Mouse (Mus musculus) gastrocnemius, adult 2 months (tissue): ENCODE results near the gene Sgip1. TPM values are rescaled to one million over a fixed set of nuclear protein-coding genes. Genes with fewer than 3 reads are reported as not detected.
A peak's percentile ranks its signal among the peaks of the same experiment; 100 is the strongest.

Source experiments
- DNase-seq: peaks from one replicate; pipeline ENCODE4 v3.0.0; 2022
- H3K27ac ChIP-seq: fragments of 200-600 bp; 2 replicates; pipeline ENCODE4 v1.8.1; 2022; ENCODE audit warnings: mild to moderate bottlenecking
- H3K4me3 ChIP-seq: fragments of 200-600 bp; 2 replicates; pipeline ENCODE4 v1.8.1; 2022; ENCODE audit warnings: mild to moderate bottlenecking, moderate library complexity
- CTCF ChIP-seq: fragments of 200-600 bp; IDR thresholded peaks from 2 replicates; pipeline ENCODE4 v1.8.1; 2022; ENCODE audit warnings: antibody characterized with exemption, mild to moderate bottlenecking, moderate library complexity
- intact Hi-C: fragments of 180-260 bp; cut with DNase I; formaldehyde crosslinking; loops from one replicate; pipeline ENCODE4 v1.15.1; 2025
- total RNA-seq, 2 experiments: library from RNA; stranded (reverse); gene quantifications; 2 replicates each; pipeline ENCODE4 v1.2.3; 2021

Sgip1 gene
- total RNA-seq, 2 experiments from 2014 or later = 1.8 to 2.4 TPM

DNA sequence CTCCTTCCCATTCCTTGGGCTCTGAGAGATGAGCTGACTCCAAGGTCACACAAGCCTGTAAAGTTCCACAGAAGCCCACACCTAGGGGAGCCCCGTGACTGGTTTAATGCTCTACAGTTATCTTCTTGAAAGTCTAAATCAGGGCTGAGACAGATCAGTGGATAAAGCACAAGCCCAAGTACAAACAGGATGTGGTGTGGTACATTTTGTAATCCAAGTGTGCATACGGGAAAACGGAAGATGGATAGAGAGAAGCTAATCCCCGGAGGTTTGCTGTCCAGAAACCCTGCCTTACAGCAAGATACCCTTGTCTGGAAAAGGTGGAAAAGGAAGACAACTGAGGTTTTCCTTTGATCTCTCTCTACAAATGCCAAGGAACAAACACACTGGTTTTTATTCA is 44.1 kb downstream of the Sgip1 start:
- Histone ChIP-seq H3K27ac (no peak overlapping the region), H3K4me3 (no peak overlapping the region)
- no peak for DNase-seq
- no peak for TF ChIP-seq CTCF
- intact Hi-C loops = no loop called here

DNA sequence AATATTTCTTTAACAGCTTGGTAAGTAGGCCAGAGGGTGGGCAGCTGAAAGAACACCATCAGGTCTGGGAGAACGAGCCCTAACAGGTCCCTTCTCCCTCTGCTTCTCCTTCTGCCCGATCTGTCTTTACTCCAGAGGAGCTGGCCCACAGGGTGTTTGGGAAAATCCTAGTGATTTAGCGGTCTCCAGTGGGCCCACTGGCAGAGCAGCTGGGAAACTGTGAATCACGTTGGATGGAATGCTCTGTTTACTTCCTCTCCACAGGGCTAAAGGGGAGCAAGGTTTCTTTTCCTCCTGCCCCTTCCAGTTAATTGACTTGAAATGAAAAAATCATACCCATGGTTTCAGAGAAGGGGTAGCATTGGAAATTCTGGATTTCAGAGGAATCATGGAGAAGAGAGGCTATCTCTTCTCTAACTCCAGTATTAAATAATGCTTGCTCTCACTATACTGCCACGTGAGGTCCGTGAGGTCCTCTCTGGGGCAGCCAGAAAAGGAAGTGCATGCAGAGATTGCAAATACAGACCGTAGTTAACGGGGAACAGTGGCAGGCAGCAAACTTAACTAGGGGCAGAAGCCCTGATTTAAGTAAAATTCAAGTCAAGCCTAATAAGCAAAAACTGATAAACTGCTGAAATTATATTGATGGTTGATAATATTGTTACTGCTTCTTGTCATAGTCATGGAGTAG is 51.1 kb downstream of the Sgip1 start:
- Histone ChIP-seq H3K27ac (peak overlapping the region; percentile 81), H3K4me3 (no peak overlapping the region)
- TF ChIP-seq CTCF = no peak
- intact Hi-C loops = no loop called here
- peak; percentile 71 for DNase-seq

DNA sequence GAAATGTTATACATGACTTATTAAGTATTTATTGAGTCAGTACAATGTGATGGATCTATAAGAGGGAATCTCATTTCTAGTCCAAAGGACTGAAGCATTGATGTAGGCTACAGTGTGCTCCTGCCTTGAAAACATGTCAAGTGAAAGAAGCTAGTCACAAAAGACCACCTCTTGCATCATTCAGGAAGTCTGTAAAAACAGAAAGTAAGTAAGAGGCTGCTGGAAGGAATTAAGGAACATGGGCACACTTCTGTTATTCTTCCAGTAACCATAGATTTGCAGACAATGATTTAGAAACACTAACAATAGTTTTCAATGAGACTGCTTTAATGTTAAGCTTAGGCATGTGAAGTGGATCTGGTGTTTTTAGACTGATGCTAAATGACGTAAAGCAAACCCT is 60.4 kb downstream of the Sgip1 start:
- Histone ChIP-seq H3K27ac (no peak overlapping the region), H3K4me3 (no peak overlapping the region)
- intact Hi-C loops = no loop called here
- TF ChIP-seq CTCF = no peak
- no peak for DNase-seq

DNA sequence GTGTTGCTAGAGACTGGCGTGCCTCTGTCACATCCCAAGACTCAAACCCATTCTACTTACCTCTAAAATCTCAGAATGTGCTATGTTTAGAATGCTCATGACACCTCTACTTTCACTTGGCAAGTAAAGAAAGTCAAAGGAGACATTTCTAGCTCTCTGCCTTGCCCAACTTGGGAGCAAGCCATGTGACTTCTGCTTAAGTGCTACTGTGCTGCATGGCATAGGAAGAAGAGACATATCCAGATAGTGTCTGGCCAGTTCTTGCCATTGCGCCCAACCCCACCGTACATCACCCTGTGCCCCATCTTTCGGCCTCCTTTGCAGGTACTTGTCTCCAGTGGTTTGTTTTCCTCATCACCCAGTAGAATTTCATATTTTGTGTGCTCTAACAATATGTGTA is 60.8 kb downstream of the Sgip1 start:
- Histone ChIP-seq H3K27ac (no peak overlapping the region), H3K4me3 (no peak overlapping the region)
- intact Hi-C loops = no loop called here
- no peak for TF ChIP-seq CTCF
- DNase-seq = no peak

DNA sequence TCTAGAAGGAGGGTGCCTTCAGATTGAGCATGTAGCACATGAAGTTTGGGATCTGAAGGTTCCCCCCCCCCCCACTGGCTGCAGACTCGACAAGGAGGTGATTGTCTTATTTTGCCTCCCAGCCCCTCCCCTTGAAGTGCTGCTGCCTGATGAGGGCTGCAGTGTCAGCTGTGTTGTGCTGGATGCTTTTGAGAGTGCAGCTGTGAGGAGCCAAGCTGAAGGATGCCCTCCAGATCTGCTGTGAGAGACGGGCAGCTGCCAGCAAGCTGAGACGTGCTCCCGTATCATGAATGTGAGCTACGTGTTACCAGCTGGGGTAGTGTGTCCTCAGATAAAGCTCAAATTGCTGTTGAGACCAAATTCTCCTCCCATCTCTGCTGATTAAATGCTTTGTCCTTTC is 63.5 kb downstream of the Sgip1 start:
- intact Hi-C loops = no loop called here
- Histone ChIP-seq H3K4me3 (no peak overlapping the region), H3K27ac (no peak overlapping the region)
- no peak for DNase-seq
- TF ChIP-seq CTCF = no peak

DNA sequence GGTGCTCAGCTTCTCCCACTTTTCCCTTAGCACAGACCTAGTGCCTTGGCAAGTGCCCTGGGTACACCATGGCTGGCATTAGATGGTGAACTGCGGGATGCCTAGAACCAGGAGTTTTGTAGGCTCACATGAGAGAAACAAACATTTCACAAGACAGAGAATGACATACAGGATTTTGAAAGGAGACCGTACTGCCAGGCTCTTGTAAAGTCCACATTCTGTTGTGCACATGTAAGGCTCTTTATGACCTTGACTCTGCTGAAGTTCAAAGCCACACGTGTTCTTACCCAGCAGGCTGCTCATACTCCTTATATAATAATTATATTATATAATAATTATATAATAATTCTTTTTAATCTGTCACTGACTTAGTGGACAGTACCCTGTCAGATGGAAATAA is 65.9 kb downstream of the Sgip1 start:
- H3K27ac ChIP-seq = no peak overlapping the region
- intact Hi-C loops = no loop called here

DNA sequence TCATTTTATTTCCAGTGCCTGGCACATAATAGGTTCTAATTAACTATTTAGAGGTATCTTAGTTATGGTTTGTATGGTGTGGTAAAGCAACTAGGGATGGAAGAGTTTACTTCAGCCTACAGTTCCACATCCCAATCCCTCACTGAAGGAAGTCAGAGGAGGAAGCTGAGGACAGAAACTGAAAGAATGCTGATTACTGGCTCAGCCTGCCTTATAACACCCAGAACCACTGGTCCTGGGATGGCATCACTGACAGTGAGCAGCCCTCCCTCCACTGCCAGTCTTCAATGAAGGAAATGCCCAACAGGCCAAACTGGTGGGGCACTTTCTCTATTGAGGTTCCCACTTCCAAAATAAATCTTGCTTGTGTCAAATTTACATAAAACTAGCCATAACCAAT is 67.2 kb downstream of the Sgip1 start:
- intact Hi-C loops = no loop called here
- no peak overlapping the region for H3K4me3 ChIP-seq
- no peak for DNase-seq
- H3K27ac ChIP-seq = no peak overlapping the region
- TF ChIP-seq CTCF = no peak

More for the DNA sequence above, 65.9 kb downstream of the Sgip1 start:
- TF ChIP-seq CTCF = no peak
- no peak for DNase-seq
- H3K4me3 ChIP-seq = no peak overlapping the region

DNA sequence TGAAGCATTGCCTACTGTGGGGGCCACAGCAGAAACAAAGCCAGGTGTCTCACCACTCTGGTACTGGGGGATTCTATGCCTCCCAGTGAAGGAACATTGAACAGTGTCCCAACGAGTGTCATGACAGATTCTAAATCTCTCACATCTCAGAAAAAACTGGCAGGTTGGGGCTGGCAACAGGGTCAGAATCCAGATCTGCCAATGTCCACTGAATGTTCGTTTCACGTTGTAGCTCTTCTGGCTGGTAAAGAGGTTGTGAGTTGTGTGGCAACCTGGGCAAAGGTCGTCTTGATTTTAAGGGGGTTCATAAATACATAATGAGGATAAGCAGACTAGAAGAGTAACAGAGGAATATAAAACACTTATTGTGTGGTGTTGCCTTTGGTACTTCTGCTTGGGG is 68.2 kb downstream of the Sgip1 start:
- intact Hi-C loops = no loop called here
- no peak for DNase-seq
- no peak overlapping the region for H3K27ac ChIP-seq
- H3K4me3 ChIP-seq = no peak overlapping the region
- no peak for TF ChIP-seq CTCF

DNA sequence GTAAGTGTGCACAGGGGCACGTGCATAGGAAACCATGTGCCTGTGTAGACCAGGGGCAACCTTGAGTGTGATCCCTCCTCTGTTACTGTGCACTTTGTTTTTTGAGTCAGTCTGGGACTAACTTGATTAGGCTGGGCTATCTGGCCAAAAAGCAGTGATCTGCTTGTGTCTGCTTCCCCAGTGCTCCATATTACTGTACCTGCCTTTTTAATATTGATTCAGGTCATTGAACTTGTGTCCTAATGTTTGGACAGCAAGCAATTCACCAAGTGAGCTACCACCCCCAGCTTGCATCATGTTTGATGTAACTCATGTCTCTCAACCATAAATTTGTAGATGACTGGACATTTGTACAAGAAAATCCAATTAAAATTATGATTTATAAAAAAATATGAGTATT is 69.2 kb downstream of the Sgip1 start:
- no peak overlapping the region for H3K27ac ChIP-seq
- TF ChIP-seq CTCF = no peak
- no peak overlapping the region for H3K4me3 ChIP-seq
- intact Hi-C loops = no loop called here
- no peak for DNase-seq

DNA sequence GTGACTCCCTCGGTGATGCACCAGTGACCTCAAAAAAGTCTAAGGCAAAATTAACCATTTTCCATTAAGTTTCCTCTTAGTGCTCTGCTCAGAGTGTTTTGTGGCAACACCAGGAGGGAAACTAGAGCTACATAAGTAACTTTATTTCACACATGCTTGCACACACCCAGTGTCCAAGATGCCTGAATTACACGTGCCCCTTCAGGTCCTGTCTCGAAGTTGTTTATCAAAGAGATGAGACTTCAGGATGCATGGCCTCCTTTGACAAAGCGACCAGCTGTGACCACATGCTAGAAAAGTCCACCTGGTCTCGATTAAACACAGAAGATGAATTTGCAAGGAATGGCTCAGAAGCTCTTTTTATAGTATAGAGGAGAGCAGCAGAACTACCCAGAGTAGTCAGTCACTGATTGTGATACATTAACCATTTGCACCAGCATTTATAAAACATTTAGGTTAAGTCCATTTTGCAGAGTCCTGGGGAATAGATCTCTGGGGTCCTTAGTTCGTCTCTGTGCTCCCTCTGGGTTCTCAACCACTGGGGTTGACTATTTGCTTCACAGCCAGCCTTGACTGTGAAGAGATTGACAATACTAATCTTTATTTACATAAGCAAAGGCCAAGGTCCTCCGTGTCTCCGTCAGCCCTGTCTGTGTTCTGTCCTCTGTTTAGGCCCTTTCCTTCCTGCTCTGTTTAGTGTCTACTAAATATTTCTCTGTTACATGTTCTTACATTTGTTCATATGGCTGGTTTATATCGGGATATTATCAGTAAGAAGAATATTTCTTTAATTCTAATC is 70.1 kb downstream of the Sgip1 start:
- no peak for TF ChIP-seq CTCF
- H3K4me3 ChIP-seq = no peak overlapping the region
- H3K27ac ChIP-seq = no peak overlapping the region
- intact Hi-C loops = no loop called here
- DNase-seq = no peak

DNA sequence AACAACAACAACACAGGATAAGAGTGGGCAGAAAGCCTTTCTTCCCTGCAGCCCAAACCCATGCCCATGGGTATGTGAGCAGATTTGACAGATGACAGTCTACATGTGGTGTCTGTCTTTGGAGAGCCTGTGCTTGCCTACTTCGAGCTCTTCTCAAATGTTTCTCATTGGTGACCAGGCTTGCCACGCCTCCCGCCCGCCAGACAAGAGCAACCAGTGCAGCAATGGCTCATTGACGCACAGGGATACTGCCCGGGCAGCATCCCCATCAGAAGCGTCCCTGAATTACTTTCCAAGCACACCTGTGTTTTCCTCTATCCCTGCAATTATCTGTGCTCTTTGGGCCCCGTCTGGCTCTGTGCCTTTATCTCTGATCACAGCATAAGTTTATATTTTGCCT is 72.2 kb downstream of the Sgip1 start:
- Histone ChIP-seq H3K4me3 (no peak overlapping the region), H3K27ac (no peak overlapping the region)
- TF ChIP-seq CTCF = no peak
- DNase-seq = no peak
- intact Hi-C loops = no loop called here

DNA sequence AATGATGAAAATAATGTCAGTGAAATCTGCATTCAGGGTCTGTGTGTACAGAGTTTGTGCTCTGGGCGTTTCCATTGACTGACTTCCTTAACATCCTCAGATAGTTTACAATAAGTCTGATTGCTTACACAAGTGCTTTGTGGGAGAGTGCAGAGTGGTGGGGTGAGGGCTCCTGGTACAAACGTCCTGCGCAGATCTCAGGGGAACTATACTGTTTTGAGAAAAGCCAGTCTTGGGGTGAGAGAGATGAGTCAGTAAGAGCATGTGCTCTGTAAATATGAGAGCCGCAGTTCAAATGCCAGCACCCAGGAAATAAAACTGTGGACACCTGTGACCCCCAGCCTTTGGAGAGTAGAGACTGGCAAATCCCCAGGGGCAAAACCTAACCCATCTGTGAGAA is 80.7 kb downstream of the Sgip1 start:
- Histone ChIP-seq H3K27ac (no peak overlapping the region), H3K4me3 (no peak overlapping the region)
- DNase-seq = no peak
- TF ChIP-seq CTCF = no peak
- intact Hi-C loops = no loop called here

DNA sequence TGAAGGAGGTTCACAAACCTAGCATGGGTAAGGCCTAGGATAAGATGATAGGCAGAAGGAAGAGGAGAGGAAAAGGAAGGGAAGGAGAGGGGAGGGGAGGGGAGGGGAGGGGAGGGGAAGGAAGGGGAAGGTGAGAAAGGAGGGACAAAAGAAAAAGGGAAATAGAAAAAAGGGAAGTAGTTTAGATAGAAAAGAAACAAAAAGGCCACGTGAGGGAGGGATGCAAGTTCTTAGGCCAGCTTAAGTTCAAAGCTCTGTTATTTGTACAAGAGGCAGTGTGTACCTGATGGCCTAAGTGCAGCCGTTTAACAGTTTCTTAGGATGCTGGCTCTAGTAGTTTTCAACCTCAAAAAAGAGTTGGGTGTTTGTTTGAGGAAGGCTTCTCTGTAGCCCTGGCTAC is 83.4 kb downstream of the Sgip1 start:
- no peak for DNase-seq
- TF ChIP-seq CTCF = no peak
- Histone ChIP-seq H3K4me3 (no peak overlapping the region), H3K27ac (no peak overlapping the region)
- intact Hi-C loops = no loop called here

DNA sequence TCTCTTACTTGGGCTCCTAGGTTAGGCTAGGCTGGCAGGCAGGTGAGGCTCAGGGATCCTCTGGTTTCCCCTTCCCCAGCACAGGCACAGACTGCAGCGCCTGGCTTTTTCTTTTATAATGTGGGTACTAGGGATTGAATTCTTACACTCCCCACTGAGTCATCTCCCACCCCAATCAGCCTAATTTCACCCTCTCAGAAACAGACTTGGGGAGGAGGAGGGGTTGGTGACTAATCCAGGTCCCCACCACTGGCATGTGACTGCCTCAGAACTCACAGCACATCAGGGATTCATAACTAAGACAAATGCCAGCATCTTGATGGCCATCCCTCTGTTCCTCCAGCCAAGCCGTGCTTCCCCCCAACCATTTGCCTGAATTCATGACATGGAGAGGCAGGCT is 85.1 kb downstream of the Sgip1 start:
- intact Hi-C loops = no loop called here
- TF ChIP-seq CTCF = no peak
- Histone ChIP-seq H3K27ac (peak overlapping the region; percentile 28; the same call in 1 of the 2 replicates), H3K4me3 (no peak overlapping the region)
- no peak for DNase-seq
